Mouse (Mus musculus) neural tube, embryonic 12.5 days (tissue): ENCODE measurements around the gene Sowahb. TPM values are rescaled to one million over a fixed set of nuclear protein-coding genes. Genes with fewer than 3 reads are reported as not detected.

Experiments used
- ATAC-seq: fragments of 200-750 bp; cut with Nextera tagmentation; 2 replicates; pipeline ENCODE4 v1.8.0; 2017; ENCODE audit warnings: low read depth, mild to moderate bottlenecking, moderate TSS enrichment, moderate library complexity; ENCODE audit not compliant: low FRiP score
- H3K27ac ChIP-seq: fragments of 300-500 bp; sonication (generic); 2 replicates; pipeline ENCODE4 v1.5.1; 2016
- H3K27me3 ChIP-seq: fragments of 300-500 bp; sonication (generic); replicated peaks from 2 replicates; pipeline ENCODE4 v1.6.1; 2016; ENCODE audit warnings: mild to moderate bottlenecking
- H3K36me3 ChIP-seq: fragments of 300-500 bp; sonication (generic); 2 replicates; pipeline ENCODE4 v1.6.1; 2016; ENCODE audit warnings: mild to moderate bottlenecking
- H3K4me1 ChIP-seq: fragments of 300-500 bp; sonication (generic); 2 replicates; pipeline ENCODE4 v1.6.1; 2016
- H3K4me2 ChIP-seq: fragments of 300-500 bp; sonication (generic); replicated peaks from 2 replicates; pipeline ENCODE4 v1.6.1; 2016; ENCODE audit warnings: mild to moderate bottlenecking
- H3K4me3 ChIP-seq: fragments of 300-500 bp; sonication (generic); 2 replicates; pipeline ENCODE4 v1.5.1; 2016
- H3K9ac ChIP-seq: fragments of 300-500 bp; sonication (generic); 2 replicates; pipeline ENCODE4 v1.6.1; 2016; ENCODE audit warnings: mild to moderate bottlenecking
- H3K9me3 ChIP-seq: fragments of 300-500 bp; sonication (generic); 2 replicates; pipeline ENCODE4 v1.6.1; 2016; ENCODE audit warnings: mild to moderate bottlenecking
- WGBS: fragments of 180-500 bp; shearing (Covaris S2); methylation state at CpG from one replicate; pipeline ENCODE4 v1.1.7; 2016; 5-methylcytosine and 5-hydroxymethylcytosine counted together
- polyA plus RNA-seq: library from polyadenylated mRNA; unstranded; fragments of >200 nt; fragmentation: Nextera tagmentation; extraction: Ambion mirVana; gene quantifications from 2 replicates; pipeline ENCODE4 v1.2.1, GENCODE M21; 2016

The Sowahb gene
- polyA plus RNA-seq, 1 experiment from 2014 or later, result not detected

GRCm38 (mm10) chr5:93040095-93040494, 4.7 kb downstream of the Sowahb start:
- peaks cover 46% of the 10 kb centered on the region for H3K27me3 ChIP-seq
- 63% methylated on average over 5 of the region's 5 CpGs for whole genome bisulfite sequencing

GRCm38 (mm10) chr5:93036254-93036653, 8.6 kb downstream of the Sowahb start:
- Histone ChIP-seq H3K36me3 (no peaks in the 10 kb centered on the region), H3K27ac (no peak overlapping the region), H3K9ac (no peak overlapping the region), H3K4me3 (no peak overlapping the region), H3K4me1 (0 out of 2 replicates have a peak, but pooled peaks cover 5% of the 10 kb centered on the region), H3K27me3 (peaks cover 7% of the 10 kb centered on the region; the same call in 1 of the 2 replicates), H3K4me2 (no peak overlapping the region), H3K9me3 (no peaks in the 10 kb centered on the region)
- ATAC-seq, result no peak
- WGBS, result 65% methylated on average over 7 of the region's 7 CpGs

More at GRCm38 (mm10) chr5:93040095-93040494, 4.7 kb downstream of the Sowahb start:
- H3K27ac ChIP-seq, result no peak overlapping the region
- no peak overlapping the region for H3K4me2 ChIP-seq
- no peak overlapping the region for H3K4me3 ChIP-seq
- H3K4me1 ChIP-seq, result peaks cover 21% of the 10 kb centered on the region
- H3K9me3 ChIP-seq, result no peaks in the 10 kb centered on the region
- H3K9ac ChIP-seq, result no peak overlapping the region
- no peak for ATAC-seq
- H3K36me3 ChIP-seq, result no peaks in the 10 kb centered on the region

- H3K4me2 ChIP-seq, result no peak overlapping the region
- WGBS, result 100% methylated on average over 1 of the region's 1 CpGs
- H3K36me3 ChIP-seq, result no peaks in the 10 kb centered on the region
- no peak overlapping the region for H3K4me3 ChIP-seq
- ATAC-seq, result no peak
- H3K27me3 ChIP-seq, result peaks cover 6% of the 10 kb centered on the region; the same call in 1 of the 2 replicates
- H3K9ac ChIP-seq, result no peak overlapping the region
- no peak overlapping the region for H3K27ac ChIP-seq
- 0 out of 2 replicates have a peak, but pooled peaks cover 5% of the 10 kb centered on the region for H3K4me1 ChIP-seq
- no peaks in the 10 kb centered on the region for H3K9me3 ChIP-seq
Measured at GRCm38 (mm10) chr5:93035285-93035684, 9.5 kb downstream of the Sowahb start.

GRCm38 (mm10) chr5:93033087-93033870, 11.5 kb downstream of the Sowahb start:
- Histone ChIP-seq H3K36me3 (no peaks in the 10 kb centered on the region), H3K4me1 (0 out of 2 replicates have a peak, but pooled peaks cover 5% of the 10 kb centered on the region), H3K27ac (no peak overlapping the region), H3K27me3 (no peaks in the 10 kb centered on the region), H3K4me2 (no peak overlapping the region), H3K9ac (no peak overlapping the region), H3K9me3 (no peaks in the 10 kb centered on the region), H3K4me3 (no peak overlapping the region)
- no peak for ATAC-seq
- 68% methylated on average over 5 of the region's 5 CpGs for WGBS

GRCm38 (mm10) chr5:93032621-93033020, 12.2 kb downstream of the Sowahb start:
- Histone ChIP-seq H3K27ac (no peak overlapping the region), H3K9ac (no peak overlapping the region), H3K9me3 (no peaks in the 10 kb centered on the region), H3K4me2 (no peak overlapping the region), H3K27me3 (no peaks in the 10 kb centered on the region), H3K4me1 (0 out of 2 replicates have a peak, but pooled peaks cover 1% of the 10 kb centered on the region), H3K4me3 (no peak overlapping the region), H3K36me3 (no peaks in the 10 kb centered on the region)
- 84% methylated on average over 4 of the region's 4 CpGs for WGBS
- ATAC-seq, result no peak

GRCm38 (mm10) chr5:93030869-93031268, 14.0 kb downstream of the Sowahb start:
- no peak for ATAC-seq
- no peaks in the 10 kb centered on the region for H3K9me3 ChIP-seq
- no peak overlapping the region for H3K4me2 ChIP-seq
- H3K9ac ChIP-seq, result no peak overlapping the region
- H3K4me1 ChIP-seq, result peaks cover 7% of the 10 kb centered on the region; the same call in 1 of the 2 replicates
- H3K4me3 ChIP-seq, result no peak overlapping the region
- H3K27me3 ChIP-seq, result no peaks in the 10 kb centered on the region
- H3K27ac ChIP-seq, result no peak overlapping the region
- 63% methylated on average over 3 of the region's 3 CpGs for WGBS
- H3K36me3 ChIP-seq, result no peaks in the 10 kb centered on the region

GRCm38 (mm10) chr5:93030411-93030810, 14.4 kb downstream of the Sowahb start:
- no peak overlapping the region for H3K4me3 ChIP-seq
- H3K4me2 ChIP-seq, result no peak overlapping the region
- no peak for ATAC-seq
- no peaks in the 10 kb centered on the region for H3K9me3 ChIP-seq
- H3K27ac ChIP-seq, result no peak overlapping the region
- H3K9ac ChIP-seq, result no peak overlapping the region
- no peaks in the 10 kb centered on the region for H3K36me3 ChIP-seq
- 79% methylated on average over 5 of the region's 5 CpGs for WGBS
- H3K4me1 ChIP-seq, result peaks cover 7% of the 10 kb centered on the region; the same call in 1 of the 2 replicates
- no peaks in the 10 kb centered on the region for H3K27me3 ChIP-seq

- 54% methylated on average over 9 of the region's 9 CpGs for WGBS
Measured at GRCm38 (mm10) chr5:93027120-93027675, 17.6 kb downstream of the Sowahb start.

GRCm38 (mm10) chr5:93026437-93027119, 18.2 kb downstream of the Sowahb start:
- WGBS, result 26% methylated on average over 4 of the region's 4 CpGs
- no peak overlapping the region for H3K4me2 ChIP-seq
- H3K9me3 ChIP-seq, result no peaks in the 10 kb centered on the region
- H3K9ac ChIP-seq, result no peak overlapping the region
- no peaks in the 10 kb centered on the region for H3K36me3 ChIP-seq
- H3K4me3 ChIP-seq, result no peak overlapping the region
- H3K4me1 ChIP-seq, result peaks cover 16% of the 10 kb centered on the region; the same call in 1 of the 2 replicates
- no peak overlapping the region for H3K27ac ChIP-seq
- ATAC-seq, result no peak
- H3K27me3 ChIP-seq, result no peaks in the 10 kb centered on the region

More at GRCm38 (mm10) chr5:93027120-93027675, 17.6 kb downstream of the Sowahb start:
- Histone ChIP-seq H3K27ac (no peak overlapping the region), H3K9me3 (no peaks in the 10 kb centered on the region), H3K27me3 (no peaks in the 10 kb centered on the region), H3K9ac (no peak overlapping the region), H3K4me3 (no peak overlapping the region), H3K36me3 (no peaks in the 10 kb centered on the region), H3K4me2 (no peak overlapping the region), H3K4me1 (peaks cover 16% of the 10 kb centered on the region; the same call in 1 of the 2 replicates)
- no peak for ATAC-seq

GRCm38 (mm10) chr5:93024754-93025280, 20.0 kb downstream of the Sowahb start:
- Histone ChIP-seq H3K4me1 (peaks cover 16% of the 10 kb centered on the region; the same call in 1 of the 2 replicates), H3K27ac (no peak overlapping the region), H3K36me3 (no peaks in the 10 kb centered on the region), H3K9ac (no peak overlapping the region), H3K4me3 (no peak overlapping the region), H3K4me2 (no peak overlapping the region), H3K27me3 (no peaks in the 10 kb centered on the region), H3K9me3 (no peaks in the 10 kb centered on the region)
- 20% methylated on average over 7 of the region's 7 CpGs for WGBS
- no peak for ATAC-seq

GRCm38 (mm10) chr5:93022126-93022797, 22.6 kb downstream of the Sowahb start:
- Histone ChIP-seq H3K4me3 (no peak overlapping the region), H3K9ac (no peak overlapping the region), H3K9me3 (no peaks in the 10 kb centered on the region), H3K36me3 (no peaks in the 10 kb centered on the region), H3K27me3 (no peaks in the 10 kb centered on the region), H3K4me1 (peaks cover 16% of the 10 kb centered on the region; the same call in 1 of the 2 replicates), H3K27ac (no peak overlapping the region), H3K4me2 (no peak overlapping the region)
- WGBS, result 66% methylated on average over 7 of the region's 7 CpGs
- ATAC-seq, result no peak
